Mouse (Mus musculus): Measurements from ENCODE around the gene Gm14085.
A peak's percentile ranks its signal among the peaks of the same experiment; 100 is the strongest.
"Not testable (repeated sequence)": the region's sequence is repeated elsewhere in the genome, so short reads cannot be mapped to it uniquely, and the experiment has no call there.

Gene Gm14085

DNA sequence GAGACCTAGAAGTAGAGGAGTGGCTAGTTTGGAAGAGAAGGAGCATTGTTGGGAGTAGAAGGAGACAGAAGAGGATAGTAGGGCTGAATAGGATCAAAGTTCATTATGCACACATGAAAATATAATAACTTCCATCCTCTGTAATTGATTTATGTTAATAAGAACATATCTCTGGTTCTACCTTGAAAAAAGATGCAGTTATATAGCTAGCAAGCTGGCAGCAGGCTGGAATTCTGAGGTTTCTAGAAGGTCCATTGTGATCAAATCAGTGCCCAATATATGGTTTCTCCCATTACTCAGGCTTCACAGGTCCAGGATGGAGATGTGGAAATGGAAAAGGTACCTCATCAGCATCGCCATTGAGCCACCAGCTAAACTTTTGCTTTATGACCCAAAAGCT lies at the start of gene Gm14085:
Gene Gm14085, plus strand, starts transcription at position 301 of the 400 bp plus-strand sequence.
- DNase-seq (ENCODE audit: low spot score) = no peak

- not testable (repeated sequence) for DNase-seq (ENCODE audit: low spot score)
These were observed 45.8 kb upstream of the Gm14085 start for GRCm38 (mm10) chr2:122438706-122439482.

DNA sequence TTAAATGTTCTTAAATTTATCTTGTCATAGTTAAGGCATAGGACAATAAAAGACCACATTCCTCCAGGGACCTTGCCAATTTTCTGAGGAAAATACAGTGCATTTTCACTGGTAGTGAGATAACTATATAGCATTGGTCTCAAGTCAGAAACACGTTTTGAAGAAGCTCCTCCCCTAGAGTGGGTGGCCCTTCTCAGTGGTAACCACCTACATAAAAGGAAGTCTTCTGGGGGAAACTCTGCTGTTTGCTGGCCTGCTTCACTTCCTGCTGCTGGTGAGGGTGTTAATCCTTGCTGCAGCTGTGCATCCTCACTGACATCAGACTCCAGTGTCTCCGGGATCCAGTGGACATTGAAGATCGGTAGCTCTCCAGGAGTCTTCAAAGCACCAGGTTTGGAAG lies 44.2 kb upstream of the Gm14085 start:
- DNase-seq (ENCODE audit: low spot score) = not testable (repeated sequence)

DNA sequence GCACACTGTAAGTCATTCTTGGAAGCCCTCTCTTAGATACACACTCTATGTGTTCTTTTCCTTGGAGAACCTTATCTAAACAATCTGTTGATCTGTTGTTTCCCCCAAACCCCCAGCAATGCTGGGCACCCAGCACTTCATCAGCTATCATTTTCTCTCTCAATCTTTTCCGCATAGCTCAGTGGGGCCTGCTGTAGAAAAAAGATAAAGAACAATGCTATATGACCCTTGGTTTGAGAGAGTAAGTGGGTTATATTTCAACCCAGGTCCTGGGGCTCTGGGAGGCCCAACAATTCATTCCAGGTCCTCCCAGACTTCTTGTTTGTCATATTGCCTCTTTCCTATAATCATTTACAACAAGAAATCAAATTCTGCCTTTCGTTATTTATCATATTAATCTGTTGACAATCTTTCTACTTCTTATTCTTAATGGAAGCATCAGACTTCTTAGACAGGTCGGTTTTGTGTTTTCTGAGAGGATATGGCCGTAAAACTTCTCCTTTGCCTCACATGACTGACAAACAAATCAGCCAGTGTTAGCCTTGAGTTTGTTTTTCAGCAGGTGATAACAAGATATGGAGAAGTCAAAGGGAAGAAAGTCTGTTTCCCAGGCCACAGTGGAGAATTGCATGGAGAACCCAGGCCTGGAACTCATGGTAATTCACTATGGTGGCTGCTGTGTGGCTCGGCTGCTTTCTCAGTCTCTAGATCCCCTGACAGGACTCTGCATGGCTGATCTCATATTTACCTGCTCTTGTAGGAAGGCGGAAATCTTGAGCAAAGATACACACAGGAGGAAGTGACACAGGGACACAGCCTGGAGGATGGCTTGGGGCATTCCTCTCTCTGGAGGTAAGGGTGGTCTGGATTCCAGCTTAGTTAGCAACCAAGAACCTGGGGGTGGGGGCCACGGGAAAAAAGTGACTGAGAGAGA lies 43.5 kb upstream of the Gm14085 start:
- no peak for DNase-seq (ENCODE audit: low spot score)

DNA sequence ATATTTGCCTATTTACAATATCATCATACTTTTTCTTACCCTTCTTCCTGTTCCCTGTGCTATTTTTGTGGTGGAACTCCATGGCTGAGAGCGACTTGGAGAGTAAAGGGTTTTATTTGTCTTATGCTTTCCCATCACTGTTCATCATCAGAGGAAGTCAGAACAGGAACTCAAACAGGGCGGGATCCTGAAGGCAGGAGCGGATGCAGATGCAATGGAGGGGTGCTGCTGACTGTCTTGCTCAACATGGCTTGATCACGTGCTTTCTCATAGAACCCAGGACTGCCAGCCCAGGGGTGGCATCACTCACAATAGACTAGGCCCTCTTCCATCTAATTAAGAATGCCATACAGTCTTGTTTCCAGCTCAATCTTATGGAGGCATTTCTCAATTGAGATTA lies 34.4 kb upstream of the Gm14085 start:
- DNase-seq (ENCODE audit: low spot score) = no peak

DNA sequence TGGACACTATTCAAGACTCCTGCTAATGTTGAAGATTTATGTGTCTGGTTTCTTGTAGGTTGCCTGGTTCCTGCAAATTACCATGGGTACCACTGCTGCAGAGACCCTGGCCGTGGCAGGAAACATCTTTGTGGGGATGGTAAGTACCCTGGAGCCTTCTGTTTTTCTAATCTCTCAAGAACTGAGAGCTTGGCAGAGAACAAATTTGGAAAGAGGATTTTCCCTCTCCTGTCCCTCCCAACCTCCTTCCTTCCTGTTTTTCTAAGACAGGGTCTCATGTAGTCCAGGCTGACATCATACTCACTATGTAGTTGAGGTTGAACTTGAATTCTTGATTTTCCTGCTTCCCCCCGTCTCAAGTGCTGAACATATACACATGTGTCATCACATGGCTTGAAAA lies 32.3 kb upstream of the Gm14085 start:
- no peak for DNase-seq (ENCODE audit: low spot score)

GRCm38 (mm10) chr2:122466901-122467300 lies 17.8 kb upstream of the Gm14085 start:
- DNase-seq (ENCODE audit: low spot score) = no peak

DNA sequence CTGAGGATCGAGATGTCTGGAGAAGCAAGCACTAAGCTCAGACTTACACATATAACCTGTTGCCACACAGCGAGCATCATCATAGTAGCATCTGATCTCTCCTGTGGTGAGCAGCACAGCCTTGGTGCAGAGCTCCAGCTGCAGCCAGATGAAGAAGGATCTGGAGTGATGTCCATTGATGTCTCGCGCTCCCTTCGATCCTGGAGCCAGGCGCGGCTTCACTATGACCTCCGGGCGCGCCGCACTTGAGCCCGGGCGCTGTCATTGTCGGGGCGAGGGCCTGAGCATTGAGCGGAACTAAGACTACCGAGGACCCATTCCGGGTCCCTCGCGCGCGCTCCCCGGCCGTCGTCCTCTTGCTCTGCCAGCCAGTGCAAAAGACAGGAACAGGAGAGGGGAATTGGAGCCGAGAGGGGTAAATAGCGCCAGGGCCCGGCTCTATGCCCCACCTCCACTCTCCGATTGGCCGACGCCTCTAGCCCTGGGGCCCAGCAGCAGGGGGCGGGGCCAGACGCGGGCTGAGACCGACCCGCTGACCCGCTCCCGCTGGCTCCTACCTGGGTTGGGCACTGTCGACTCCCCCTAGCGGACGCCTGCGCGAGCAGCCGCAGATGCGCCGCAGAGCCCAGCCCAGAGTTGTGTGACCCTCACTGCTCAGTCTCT lies 17.3 kb upstream of the Gm14085 start:
- DNase-seq (ENCODE audit: low spot score) = peak; percentile 82

DNA sequence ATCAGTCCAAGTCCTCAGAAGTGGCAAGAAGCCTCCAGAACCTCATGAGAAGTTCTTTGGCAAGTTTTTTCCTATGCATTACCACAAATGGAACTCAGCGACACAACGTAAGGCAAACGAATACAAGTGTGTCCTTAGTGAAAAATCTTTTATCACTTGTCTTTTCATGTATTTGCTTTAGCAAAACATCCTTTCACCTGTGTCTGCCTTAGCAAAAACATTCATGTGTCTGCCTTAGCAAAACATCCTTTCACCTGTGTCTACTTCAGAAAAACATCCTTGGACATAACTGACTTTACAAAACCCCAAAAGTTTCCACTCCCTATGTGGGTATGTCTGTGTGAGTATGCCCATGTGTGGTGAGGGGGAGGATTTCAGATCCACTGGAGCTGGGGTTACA lies 15.5 kb upstream of the Gm14085 start:
- DNase-seq (ENCODE audit: low spot score) = no peak

- DNase-seq (ENCODE audit: low spot score) = no peak
These were observed 8.2 kb upstream of the Gm14085 start for GRCm38 (mm10) chr2:122476585-122476984.

DNA sequence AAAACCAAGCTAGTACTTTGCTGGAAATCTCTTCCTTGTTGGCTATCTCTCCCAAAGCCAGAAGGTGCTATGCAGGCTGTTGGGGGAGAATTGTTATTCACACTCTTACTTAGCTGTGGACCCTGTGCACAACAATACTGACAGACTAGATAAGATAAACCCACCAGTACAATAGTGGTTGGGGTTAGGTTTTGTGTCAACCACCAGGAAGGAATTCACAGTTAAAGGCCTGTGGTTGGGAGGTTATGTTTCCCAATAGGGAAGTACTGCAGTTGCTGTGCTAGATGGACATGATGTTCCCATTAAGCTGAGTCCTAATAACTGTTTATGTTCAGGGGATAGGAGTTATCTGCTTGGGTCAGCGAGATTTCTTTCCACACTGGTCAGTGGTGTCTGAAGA lies 954 bp upstream of the Gm14085 start:
- not testable (repeated sequence) for DNase-seq (ENCODE audit: low spot score)

- DNase-seq (ENCODE audit: low spot score) = not testable (repeated sequence)
These were observed 913 bp downstream of the Gm14085 start for GRCm38 (mm10) chr2:122485654-122486053.

GRCm38 (mm10) chr2:122486122-122486521 lies 1.4 kb downstream of the Gm14085 start:
- not testable (repeated sequence) for DNase-seq (ENCODE audit: low spot score)

- DNase-seq (ENCODE audit: low spot score) = no peak
These were observed 1.9 kb downstream of the Gm14085 start for GRCm38 (mm10) chr2:122486674-122487073.

DNA sequence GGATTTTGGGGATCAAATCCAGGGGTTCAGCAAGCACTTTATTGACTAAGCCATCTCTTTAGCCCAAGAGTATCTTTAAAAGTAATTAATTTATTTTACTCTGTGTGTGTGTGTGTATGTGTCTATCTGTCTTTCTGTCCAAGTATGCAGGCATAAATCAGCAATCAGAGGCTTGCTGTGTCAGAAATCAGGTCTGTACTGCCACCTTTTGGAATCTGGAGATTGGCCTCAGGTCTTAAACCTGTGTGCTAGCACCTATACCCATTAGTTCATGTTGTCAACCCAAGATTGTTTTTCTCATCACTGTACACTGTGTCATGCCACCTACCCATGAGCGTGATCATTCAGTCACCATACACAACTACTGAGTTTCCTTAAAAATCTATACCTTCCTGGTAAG lies 45.0 kb downstream of the Gm14085 start:
- not testable (repeated sequence) for DNase-seq (ENCODE audit: low spot score)

- DNase-seq (ENCODE audit: low spot score) = no peak
These were observed 46.5 kb downstream of the Gm14085 start for GRCm38 (mm10) chr2:122531290-122531689.

DNA sequence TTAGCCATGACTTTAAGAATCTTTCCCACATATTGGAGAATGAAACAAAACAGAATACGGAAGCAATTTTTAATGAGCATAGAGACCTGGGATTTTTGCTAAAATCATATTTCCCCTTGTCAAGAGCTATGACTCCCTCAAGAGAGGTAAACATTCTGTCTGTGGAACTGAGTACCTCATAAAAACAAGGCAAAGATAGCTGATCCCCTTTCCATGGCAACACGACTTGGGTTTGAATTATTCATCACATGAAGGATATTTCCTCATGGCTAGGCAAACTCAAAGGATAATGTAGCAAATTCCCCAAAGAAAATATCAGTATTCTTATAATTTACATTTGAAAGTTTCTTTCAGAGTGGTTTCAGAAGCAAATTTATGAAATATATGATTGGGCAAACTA lies 47.0 kb downstream of the Gm14085 start:
- no peak for DNase-seq (ENCODE audit: low spot score)

- no peak for DNase-seq (ENCODE audit: low spot score)
These were observed 47.5 kb downstream of the Gm14085 start for GRCm38 (mm10) chr2:122532136-122532801.

GRCm38 (mm10) chr2:122532802-122533186 lies 48.1 kb downstream of the Gm14085 start:
- no peak for DNase-seq (ENCODE audit: low spot score)

DNA sequence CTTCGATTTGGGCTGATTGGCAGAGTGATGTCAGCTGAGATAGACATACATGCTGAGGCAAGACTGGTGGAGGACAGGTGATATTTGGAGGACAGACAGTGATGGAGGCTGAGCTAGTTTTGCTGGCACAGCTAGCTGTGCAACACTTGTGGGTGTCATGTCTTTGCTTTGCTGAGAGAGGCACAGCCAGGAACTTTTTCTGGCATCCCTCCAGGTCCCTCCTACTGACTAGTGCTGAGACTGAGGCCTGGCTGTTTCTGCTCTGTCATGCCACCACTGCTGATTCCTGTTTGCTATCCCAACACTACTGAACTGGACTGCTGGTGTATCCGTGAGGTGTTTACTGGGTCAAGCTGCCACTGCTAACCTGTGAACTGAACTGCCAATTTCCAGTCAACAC lies 48.6 kb downstream of the Gm14085 start:
- peak; percentile 8 for DNase-seq (ENCODE audit: low spot score)

- no peak for DNase-seq (ENCODE audit: low spot score)
These were observed 49.9 kb downstream of the Gm14085 start for GRCm38 (mm10) chr2:122534671-122535070.

GRCm38 (mm10) chr2:122558317-122558716 lies 73.6 kb downstream of the Gm14085 start:
- no peak for DNase-seq (ENCODE audit: low spot score)

All from left cerebral cortex, adult 11 months (tissue).